Mouse (Mus musculus): ENCODE data around the gene Pik3r6.
A peak's percentile ranks its signal among the peaks of the same experiment; 100 is the strongest.

Gene Pik3r6

DNA sequence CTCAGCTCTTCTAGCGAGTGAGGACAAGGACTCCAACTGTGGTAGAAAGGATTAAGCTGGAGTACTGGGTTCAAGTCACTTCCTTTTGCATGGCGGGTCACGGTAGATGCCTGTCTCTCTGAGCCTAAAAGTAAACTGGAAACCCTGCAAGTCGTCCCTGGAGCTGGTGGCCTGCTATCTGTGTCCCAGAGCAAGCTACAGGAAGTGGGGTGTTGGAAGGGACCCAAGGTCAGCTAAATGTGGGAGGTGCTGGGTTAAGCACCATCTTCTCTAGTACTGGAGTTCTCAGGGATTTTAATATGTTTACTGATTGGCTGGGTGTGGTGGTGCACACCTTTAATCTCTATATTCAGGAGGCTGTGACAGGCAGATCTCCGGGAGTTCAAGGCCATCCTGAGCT lies 30.0 kb downstream of the Pik3r6 start:
- DNase-seq (ENCODE audit: low read depth, low spot score) = no peak

DNA sequence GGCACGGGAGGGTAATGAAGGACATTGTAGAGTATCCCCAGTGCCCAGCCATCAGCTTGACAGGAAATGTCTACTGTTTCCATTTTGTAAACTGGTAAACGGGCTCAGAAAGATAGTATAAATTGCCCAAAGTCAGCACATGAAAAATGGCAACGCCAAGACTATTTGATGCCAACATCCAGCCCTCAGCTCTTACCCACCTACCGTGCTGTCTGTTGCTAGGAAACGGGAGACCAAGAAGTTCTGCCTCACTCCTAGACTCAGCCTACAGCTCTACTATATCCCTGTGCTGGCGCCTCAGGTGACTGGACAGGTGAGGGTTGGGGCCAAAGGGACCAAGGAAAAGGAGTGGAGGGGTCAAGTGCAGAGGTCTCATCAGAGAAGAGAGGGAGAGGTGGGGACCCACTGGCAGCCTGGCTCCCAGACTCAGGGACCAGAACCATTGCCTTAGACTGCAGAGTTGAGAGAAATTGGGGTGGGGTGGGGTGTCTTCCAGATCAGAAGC lies 31.2 kb downstream of the Pik3r6 start:
- no peak for DNase-seq (ENCODE audit: low read depth, low spot score)

DNA sequence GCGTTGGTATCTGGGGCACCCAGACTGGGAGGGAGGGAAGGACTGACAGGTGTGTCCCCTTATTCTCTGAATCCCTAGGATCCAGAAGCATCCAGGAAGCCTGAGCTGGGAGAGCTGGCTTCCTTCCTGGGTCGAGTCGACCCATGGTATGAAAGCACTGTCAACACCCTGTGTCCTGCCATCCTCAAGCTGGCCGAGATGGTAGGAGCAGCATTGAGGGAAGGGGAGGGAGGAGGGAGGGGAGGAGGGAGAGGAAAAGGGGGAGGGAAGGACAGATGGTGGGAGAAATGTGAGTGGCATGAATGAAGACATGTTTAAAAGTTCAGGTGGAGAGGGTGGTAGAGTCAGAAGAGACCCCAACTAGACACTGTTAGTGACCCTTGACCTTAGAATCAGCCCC lies 33.2 kb downstream of the Pik3r6 start:
- DNase-seq (ENCODE audit: low read depth, low spot score) = no peak

DNA sequence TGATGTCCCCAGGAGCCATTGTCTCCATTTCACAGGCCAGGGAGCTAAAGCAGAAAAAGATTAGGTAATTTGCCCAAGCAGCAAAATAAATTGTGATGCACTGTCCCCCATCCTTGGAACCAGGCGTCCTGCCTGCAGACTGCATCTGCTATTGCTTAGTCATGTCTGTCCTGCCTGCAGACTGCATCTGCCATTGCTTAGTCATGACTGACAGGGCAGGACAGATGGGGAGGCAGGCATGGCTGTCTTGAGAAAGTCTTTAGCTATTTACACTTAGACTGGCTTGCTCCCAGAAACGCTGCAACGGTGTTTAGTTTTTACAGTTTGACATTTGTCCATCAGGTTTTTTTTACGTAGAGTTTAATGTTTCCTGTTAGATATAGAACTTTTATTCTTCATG lies 33.6 kb downstream of the Pik3r6 start:
- DNase-seq (ENCODE audit: low read depth, low spot score) = peak; percentile 76

DNA sequence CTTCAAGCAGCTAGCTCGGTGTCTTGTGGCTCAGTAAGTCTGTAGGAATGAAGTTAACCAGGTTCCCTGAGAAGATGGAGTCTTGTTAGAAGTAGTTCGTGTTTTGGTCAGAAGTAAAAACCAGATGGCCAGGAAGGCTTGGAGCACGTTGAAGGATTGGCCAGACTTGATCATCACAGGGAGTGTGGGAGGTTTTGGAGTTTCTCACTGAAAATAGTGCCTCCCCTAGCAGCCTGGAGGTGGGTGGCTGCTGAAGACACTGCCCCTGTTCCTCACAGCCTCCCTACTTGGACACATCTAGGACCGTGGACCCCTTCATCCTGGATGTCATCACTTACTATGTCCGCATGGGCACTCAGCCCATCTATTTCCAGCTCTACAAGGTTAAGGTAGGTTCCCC lies 36.8 kb downstream of the Pik3r6 start:
- DNase-seq (ENCODE audit: low read depth, low spot score) = no peak

DNA sequence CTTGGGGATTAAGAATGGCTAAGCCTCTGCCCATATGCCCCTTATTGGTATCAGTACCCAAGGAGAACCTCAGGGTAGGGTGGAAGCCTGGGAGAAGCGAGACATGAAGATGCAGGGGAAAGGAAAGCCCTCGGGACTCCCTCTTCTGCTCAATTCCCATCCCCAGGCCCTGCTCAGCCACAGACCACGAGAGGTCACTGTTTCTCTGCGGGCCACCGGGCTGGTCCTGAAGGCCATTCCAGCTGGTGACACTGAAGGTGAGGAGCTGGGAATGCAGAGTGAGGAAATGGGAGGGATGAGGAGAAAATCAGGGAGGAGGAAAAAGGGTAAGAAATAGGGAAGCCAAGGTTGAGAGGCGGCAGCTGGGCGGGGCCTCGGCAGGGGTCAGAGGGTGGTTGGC lies 41.7 kb downstream of the Pik3r6 start:
- DNase-seq (ENCODE audit: low read depth, low spot score) = no peak

DNA sequence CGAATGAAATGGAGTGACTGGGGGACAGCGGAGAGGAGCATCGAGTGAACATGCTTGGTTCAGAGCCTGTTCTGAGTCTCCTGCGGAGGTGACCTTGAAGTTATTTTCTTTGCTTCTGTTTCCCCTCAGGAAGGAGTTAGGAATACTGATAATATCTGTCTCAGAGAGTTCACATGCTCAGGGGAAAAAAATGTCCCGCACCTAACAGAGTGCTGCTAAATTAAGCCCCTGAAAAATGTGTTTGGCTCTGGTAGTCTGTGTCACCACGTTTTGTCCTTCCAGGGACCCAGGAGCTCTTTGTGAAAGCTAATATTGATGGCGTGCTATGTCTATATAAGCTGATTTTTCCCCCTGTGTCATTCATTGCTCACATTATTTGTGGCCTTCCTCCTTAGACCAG lies 42.4 kb downstream of the Pik3r6 start:
- no peak for DNase-seq (ENCODE audit: low read depth, low spot score)

DNA sequence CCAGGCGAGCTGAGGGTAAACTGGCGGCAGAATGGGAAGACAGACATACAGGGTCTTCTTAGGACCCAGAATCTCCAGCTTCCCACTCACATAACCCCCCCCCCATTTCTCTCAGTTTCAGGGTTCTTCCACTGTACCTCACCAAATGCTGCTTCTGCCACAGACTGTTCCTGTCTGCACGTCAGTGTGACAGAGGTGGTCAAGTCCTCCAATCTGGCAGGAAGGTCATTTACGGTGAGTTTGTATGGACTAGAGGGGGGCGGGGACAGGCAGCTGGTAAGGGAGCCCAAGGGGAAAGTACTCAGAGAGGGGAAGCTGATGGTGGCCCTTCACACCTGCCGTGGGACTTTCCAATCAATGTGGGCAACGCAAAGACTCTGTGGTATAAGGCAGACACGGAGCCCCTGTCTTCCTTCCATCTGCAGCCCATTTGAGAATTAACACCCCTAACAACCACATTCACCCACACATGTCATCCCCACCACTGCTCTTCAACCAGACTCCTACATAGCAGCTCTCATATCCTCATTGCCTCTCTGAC lies 42.9 kb downstream of the Pik3r6 start:
- DNase-seq (ENCODE audit: low read depth, low spot score) = no peak

DNA sequence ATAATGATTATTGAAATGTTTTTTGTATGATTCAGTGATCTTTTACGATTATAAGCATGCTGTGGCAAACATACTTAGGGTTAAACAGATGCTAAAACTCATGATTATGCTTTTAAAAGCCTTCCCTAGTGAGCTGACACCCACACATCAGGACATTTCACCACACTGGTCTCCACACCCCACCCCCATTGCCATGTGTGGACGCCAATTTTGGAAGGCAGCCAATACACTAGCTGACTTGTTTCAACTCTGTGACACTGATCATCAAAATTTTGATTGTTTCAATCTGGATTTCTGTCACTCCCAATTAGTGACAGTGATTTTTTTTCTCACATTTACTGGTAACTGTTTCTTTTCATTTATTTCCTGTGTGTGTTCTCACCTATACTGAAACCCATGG lies 44.7 kb downstream of the Pik3r6 start:
- no peak for DNase-seq (ENCODE audit: low read depth, low spot score)

DNA sequence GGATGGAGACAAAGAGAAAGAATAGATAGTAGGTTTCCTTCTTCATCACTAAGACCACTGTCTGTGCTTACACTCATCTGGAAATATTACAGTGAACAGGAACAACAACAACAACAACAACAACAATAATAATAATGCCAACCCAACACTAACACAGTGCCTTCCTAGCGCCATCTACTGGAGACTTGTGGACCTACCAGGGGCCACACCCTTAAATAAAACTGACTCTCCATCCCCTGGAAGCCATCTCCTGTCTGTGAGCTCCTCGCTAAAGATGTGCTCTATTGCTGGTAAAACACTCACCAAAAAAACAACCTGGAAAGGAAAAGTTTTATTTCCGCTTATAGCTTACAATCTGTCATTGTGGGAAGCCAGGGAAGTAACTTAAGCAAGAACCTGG lies 46.8 kb downstream of the Pik3r6 start:
- peak; percentile 34 for DNase-seq (ENCODE audit: low read depth, low spot score)

DNA sequence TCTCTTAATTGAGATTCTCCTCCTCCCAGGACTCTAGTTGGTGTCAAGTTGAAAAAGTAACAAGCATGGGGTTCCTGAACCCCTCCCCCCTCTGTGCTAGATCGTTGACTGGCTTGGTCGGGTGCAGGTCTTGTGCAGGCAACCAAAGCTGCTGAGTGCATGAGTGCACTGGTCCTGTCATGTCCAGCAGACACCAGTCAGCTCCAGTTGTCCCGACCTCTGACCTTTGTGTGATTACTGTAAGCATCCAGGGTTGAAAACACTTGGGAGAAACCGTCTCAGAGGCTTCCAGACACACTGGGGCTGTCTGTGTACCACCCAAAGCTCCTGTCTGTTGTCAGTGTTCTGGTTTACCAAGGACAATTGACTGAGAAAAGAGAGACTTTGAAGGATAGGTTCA lies 47.5 kb downstream of the Pik3r6 start:
- DNase-seq (ENCODE audit: low read depth, low spot score) = no peak

DNA sequence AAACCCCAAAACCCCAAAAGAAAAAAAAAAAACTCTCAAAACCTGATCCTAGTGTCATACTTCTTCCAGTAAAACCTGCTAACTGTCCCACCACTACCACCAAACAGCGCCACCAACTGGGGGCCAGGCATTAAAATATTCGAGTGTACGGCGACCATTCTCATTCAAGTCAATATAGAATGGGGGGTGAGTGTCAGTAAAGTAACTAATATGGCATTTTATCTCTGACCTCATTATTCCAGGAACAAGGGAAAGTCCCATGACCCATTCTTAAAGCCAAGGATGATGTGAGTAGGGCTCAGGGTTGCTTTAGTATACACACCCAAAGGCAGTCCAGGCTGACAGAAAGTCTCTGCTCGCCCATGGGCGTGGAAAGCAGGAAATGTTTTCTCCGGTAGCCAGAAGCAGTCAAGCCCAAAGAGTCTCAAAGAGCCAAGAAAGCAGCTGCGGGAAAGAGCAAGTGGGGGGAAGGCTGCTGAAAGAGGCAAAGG lies 51.2 kb downstream of the Pik3r6 start:
- DNase-seq (ENCODE audit: low read depth, low spot score) = peak; percentile 25

DNA sequence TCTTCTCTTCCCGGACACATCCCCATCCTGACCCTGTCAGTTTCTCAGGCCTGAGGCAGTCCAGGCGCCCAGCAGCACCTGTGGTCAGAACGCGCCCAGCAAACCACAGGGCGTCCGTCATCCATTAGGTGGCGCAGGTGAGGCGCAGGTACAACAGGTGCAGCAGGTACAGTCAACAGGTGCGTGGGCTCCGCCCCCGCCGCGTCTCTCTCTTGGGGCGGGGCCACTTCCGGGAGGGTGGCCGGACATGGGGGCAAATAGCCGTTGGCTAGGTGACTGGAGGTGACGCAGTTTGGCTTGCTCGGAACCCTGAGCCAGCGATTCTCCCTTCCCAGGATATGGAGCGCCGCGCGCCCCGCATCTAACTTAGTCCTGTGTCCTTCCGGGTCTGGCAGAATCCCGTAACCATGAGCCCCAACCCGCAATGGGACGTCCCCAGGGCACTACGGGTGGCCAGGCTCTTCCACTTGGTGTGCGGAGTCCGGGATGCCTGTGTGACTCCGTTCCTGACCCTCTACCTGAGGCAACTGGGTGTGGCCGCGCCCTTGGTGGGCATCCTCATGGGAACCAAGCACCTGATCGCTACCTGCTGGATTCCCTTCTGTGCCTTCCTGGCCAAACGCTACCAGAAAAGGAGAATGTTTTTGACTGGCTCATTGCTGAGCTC lies 53.2 kb downstream of the Pik3r6 start, which contains the start of gene Mfsd6l:
Gene Mfsd6l (plus strand): TSS at position 269 of the 667 bp plus-strand sequence.
- DNase-seq (ENCODE audit: low read depth, low spot score) = no peak

DNA sequence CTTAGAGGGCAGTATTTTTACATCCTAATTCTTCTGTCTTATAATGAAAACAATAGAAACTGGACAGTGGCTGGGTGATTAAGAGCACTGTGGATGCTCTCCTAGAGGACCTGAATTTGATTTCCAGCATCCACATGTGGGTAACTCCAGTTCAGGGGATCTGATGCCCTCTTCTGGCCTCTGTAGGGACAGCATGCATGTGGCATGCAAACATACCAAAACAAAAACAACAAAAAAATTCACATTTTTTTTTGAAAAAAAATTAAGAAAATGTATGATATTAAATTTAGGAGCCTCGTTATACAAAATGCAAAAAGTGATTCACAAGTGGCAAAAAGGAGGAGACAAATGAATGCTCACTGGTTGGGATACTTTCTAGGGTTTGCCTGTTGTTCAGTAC lies 56.7 kb downstream of the Pik3r6 start:
- peak; percentile 47 for DNase-seq (ENCODE audit: low read depth, low spot score)

DNA sequence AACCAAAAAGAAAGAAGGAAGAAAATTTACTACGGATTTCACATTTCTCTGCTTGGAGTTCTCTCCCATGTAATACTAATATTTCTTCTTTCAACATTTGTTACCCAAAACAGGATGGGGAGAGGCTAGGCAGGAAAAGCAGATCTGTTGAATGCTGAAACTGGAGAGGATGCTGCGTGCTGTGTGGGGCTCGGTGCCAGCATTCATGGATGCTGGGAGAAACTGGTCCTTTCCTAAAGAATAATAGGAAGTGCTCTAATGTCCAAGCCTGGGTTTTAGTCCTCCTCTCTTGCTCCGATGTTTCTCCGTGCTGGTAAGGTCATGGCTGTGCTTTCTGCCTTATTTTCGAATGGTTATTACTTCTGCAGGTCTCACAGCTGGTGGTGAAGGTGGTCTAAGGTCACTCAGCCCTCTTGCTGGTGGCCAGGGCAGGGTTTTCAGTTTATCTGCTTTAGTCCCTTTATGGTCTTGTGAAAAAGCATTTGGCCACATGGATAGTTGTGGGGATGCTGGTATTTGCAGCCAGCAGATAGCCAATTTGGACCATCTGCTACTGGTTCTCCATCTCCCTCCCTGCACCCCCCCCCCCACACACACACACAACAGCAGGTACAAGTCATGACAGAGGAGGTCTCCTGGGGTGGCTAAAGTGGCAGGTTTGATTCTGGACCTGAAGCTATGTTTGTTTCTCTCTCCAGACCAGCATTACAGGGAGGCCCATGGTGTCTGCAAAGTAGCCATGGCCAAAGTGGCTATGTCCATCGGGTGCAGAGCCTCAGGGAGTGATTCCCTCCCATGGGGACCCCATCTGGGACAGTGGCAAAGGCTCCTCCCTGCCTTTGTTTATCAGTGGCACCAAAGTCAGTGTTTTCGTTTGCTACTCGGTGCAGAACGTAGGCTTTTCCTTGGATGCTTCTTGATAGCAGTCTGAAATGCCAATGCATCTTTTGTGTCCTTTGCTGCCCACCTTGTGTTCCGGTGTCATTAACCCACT lies 59.4 kb downstream of the Pik3r6 start:
- DNase-seq (ENCODE audit: low read depth, low spot score) = no peak

DNA sequence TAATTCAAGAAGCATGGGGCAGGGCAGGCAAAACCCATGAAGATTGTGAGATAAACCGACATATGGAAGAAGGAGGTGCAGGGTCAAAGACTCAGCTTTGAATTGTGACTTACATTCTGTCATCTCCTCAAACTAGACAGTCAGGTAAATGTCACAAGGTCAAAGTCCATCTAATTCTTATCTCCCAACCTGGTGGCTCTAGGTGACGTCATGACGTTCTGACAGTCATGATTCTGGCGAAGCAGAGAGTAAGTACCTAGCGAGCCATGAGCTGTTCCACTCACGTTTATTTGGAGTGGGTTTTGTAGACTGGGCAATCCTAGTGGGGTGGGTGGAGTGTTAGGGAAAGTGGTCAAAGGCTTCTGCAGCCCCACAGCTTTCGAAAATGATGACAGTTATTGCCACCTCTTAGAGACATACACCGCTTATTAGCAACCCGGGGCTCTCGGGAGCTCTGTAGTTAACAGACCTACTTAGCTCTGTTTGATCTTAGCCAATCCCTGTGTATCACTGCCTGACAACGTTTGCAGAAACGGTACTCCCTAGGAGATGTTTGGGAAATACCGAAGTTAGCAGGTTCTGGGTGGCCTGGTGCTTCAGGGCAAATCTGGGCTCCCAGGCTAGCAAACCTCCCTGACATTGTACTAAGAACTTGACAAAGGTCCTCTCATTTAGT lies 61.7 kb downstream of the Pik3r6 start:
- DNase-seq (ENCODE audit: low read depth, low spot score) = no peak

DNA sequence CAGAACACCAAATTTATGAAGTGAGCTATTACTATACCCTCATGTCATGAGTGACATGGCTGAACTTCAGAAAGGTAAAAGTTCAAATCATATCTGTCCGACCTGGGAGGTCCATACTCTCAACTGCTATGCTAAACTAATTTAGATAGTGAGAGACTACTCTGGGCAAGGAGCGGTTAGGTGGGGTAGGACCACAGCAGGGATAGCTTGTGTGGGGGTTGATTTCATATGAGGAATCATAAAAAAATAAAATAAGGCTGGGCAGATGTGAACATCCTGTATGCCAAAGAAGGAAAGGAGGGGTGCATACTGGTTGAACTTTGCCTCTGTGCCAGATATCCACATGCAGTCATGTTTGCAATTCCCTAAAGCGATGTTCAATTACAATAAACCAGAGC lies 62.2 kb downstream of the Pik3r6 start:
- DNase-seq (ENCODE audit: low read depth, low spot score) = no peak

DNA sequence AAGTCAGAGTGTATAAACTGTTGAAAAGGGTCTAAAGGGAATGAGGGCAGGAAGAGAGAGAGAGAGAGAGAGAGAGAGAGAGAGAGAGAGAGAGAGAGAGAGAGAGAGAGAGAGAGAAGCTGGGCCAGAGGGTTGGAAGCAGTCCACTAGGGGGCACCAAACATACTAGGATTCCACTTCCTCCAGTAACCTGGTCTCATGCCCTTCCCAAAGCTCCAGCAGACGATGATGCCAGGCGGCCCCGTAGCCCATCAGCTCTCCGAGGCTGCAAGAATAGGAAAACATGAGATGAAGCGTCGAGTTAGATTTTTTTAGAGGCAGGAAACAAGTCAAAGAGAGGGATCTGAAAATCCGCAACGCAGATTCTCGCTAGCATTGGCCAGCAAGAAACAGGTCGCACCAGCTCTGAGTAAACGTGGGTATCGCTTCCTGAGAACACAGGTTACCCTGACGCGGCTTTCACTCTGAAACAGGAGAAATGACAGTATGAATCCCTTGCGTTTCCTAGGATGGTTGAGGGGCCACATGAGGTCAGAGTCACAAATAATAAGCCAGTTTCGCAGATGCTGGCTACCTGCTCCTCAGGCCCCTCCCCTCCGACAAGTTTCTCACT lies 63.7 kb downstream of the Pik3r6 start:
- peak; percentile 91 for DNase-seq (ENCODE audit: low read depth, low spot score)

DNA sequence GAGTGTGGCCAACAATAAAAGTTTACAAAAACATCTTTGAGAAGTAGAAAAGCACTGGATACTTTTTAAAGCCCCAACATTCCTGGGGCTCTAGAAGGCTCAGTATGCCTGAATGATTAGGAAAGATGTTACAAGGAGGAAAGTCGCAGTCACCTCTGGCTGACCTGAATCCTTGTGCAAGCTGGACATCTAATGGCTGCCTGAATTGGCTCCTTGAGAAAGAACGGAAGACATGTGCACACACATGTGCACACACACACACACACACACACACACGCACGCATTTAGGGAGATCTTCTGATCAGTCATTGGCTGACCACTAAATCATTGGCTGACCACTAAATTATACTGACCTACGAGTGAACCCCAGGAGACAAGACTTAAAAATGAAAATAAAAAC lies 68.0 kb downstream of the Pik3r6 start:
- DNase-seq (ENCODE audit: low read depth, low spot score) = no peak

DNA sequence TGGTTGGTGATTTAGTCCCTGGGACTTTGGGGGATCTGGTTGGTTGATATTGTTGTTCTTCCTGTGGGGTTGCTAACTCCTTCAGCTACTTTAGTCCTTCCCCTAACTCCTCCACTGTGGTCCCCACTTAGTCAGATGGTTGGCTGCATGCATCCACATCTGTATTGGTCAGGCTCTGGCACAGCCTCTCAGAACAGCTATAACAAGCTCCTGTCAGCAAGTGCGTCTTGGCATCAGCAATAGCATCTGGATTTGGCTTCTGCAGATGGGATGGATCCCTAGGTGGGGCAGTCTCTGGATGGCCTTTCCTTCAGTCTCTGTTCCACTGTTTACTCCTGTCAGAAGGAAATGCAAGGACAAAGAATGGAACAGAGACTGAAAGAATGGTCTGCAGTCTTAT lies 74.3 kb downstream of the Pik3r6 start:
- no peak for DNase-seq (ENCODE audit: low read depth, low spot score)

DNA sequence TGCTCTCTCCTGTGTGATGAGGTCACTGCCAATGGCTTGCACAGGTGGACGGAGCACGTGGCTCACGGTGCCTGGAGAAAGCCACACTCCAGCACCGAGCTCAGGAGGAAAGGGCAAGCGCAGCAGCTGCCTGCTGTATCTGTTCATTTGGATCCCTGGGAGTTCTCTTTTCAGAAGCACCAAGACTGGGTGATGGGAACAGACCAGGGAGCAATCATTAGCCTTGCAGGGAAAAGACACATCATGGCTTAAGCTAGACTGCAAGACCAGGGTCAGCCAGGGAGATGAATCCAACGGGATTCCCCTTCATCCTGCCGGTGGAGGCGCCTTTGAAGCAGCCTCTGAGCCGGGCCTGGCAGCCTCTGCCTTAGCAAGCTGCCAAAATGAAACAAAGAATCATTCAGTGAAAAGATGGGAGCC lies 76.7 kb downstream of the Pik3r6 start:
- peak; percentile 60 for DNase-seq (ENCODE audit: low read depth, low spot score)

All from 3T3-L1 (cell line).